ENCODE assay signal across 9 mouse cellular contexts in genomic region chr19:43494914-43495313, GRCm38 (mm10). TPM values are rescaled to one million over a fixed set of nuclear protein-coding genes. Genes with fewer than 3 reads are reported as not detected.
DNase-seq lines count a peak whose midpoint lies in the region; ATAC-seq and TF ChIP-seq lines count a peak whose summit lies in the region.
"Had no signal": no experiment of that assay in that cellular context is flagged by ENCODE, and none has a peak within 500 bp of the region (broad histone marks: within the 10 kb centered on the region; RNA-seq: fewer than 3 reads in every experiment).

No protein-coding gene starts in this region.

- H3K9me3 ChIP-seq in lung, embryonic 14.5 days (ENCODE audit: low read depth, low read length) = no peaks in the 10 kb centered on the region
- no peaks in the 10 kb centered on the region for H3K9me3 ChIP-seq in hindbrain, embryonic 10.5 days
- H3K9me3 ChIP-seq in liver, embryonic 16.5 days (replicated peaks; ENCODE audit: control insufficient read depth, low read length) = no peaks in the 10 kb centered on the region

- peaks cover 5% of the 10 kb centered on the region; the same call in 1 of the 2 replicates for H3K36me3 ChIP-seq in lung, embryonic 14.5 days (ENCODE audit: insufficient read depth)
- H3K36me3 ChIP-seq in hindbrain, embryonic 10.5 days = peaks cover 16% of the 10 kb centered on the region
- H3K36me3 ChIP-seq in liver, embryonic 16.5 days (ENCODE audit: control insufficient read depth, insufficient read depth) = peaks cover 4% of the 10 kb centered on the region; the same call in 1 of the 2 replicates

- peak overlapping the region; percentile 61 for H3K4me2 ChIP-seq in lung, embryonic 14.5 days
- peak overlapping the region; percentile 53 for H3K4me2 ChIP-seq in liver, embryonic 16.5 days (ENCODE audit: low read depth, low read length)

- H3K9ac ChIP-seq in lung, embryonic 14.5 days = peak overlapping the region; percentile 29
- H3K9ac ChIP-seq in liver, embryonic 16.5 days (ENCODE audit: low read depth, low read length) = peak overlapping the region; percentile 38

- 3% methylated on average over 14 of the region's 14 CpGs for WGBS in lung, embryonic 14.5 days
- WGBS in hindbrain, embryonic 10.5 days = 9% methylated on average over 14 of the region's 14 CpGs
- WGBS in liver, embryonic 16.5 days (ENCODE audit: insufficient replicate concordance) = 9% methylated on average over 14 of the region's 14 CpGs

- no peak for TF ChIP-seq CTCF in lung, embryonic 14.5 days (IDR thresholded peaks at IDR 0.05; ENCODE audit: low read depth)

- H3K27me3 ChIP-seq in lung, embryonic 14.5 days (ENCODE audit: insufficient read depth, low read length) = no peaks in the 10 kb centered on the region
- peaks cover 19% of the 10 kb centered on the region for H3K27me3 ChIP-seq in hindbrain, embryonic 10.5 days (ENCODE audit: insufficient read depth, poor library complexity, severe bottlenecking)
- no peaks in the 10 kb centered on the region for H3K27me3 ChIP-seq in liver, embryonic 16.5 days (ENCODE audit: control insufficient read depth, insufficient read depth, low read depth, low read length)

- peak overlapping the region; percentile 17 for H3K4me3 ChIP-seq in lung, embryonic 14.5 days (ENCODE audit: low read depth, low read length)
- peak overlapping the region; percentile 50 for H3K4me3 ChIP-seq in hindbrain, embryonic 10.5 days
- peak overlapping the region; percentile 33 for H3K4me3 ChIP-seq in liver, embryonic 16.5 days (ENCODE audit: low read depth, low read length)

- no peak overlapping the region for H3K27ac ChIP-seq in lung, embryonic 14.5 days (ENCODE audit: low read depth)
- no peak overlapping the region for H3K27ac ChIP-seq in hindbrain, embryonic 10.5 days
- H3K27ac ChIP-seq in liver, embryonic 16.5 days (ENCODE audit: low read length) = peak overlapping the region; percentile 68

- no peaks in the 10 kb centered on the region for H3K4me1 ChIP-seq in lung, embryonic 14.5 days (ENCODE audit: insufficient read depth)
- H3K4me1 ChIP-seq in hindbrain, embryonic 10.5 days (replicated peaks) = peaks cover 17% of the 10 kb centered on the region
- H3K4me1 ChIP-seq in liver, embryonic 16.5 days (ENCODE audit: control insufficient read depth, low read depth, low read length) = peaks cover 16% of the 10 kb centered on the region

- peak; percentile 61 for DNase-seq in lung, embryonic 14.5 days
- DNase-seq in lung, postnatal 4 days = no peak
- peak; percentile 27 for DNase-seq in hindbrain, embryonic 10.5 days (ENCODE audit: low spot score)
- DNase-seq in yolk sac, embryonic 10.5 days (ENCODE audit: low spot score) = peak; percentile 9
- DNase-seq in left cerebral cortex, adult 9 months (ENCODE audit: low spot score in 2 of 2) = no peak
- no peak for DNase-seq in lung, postnatal 10 days
- no peak for DNase-seq in adipocyte (ENCODE audit: low spot score)
- DNase-seq: cerebellum, postnatal 10 days had no signal

- ATAC-seq in lung, embryonic 14.5 days (ENCODE audit: insufficient read depth) = peak; percentile 72
- ATAC-seq in liver, embryonic 16.5 days (ENCODE audit: low read depth) = peak; percentile 85

RNA-seq across cellular contexts. Expression of gene Got1, which starts 29.5 kb away (rescaled TPM):
- polyA plus RNA-seq in lung, embryonic 14.5 days (2014; fragmentation: Nextera tagmentation; extraction: Ambion mirVana) = 19.5 and 23.3 TPM in 2 replicates
- polyA plus RNA-seq in hindbrain, embryonic 10.5 days (2016; fragmentation: Nextera tagmentation; extraction: Ambion mirVana) = 58.3 and 60.5 TPM in 2 replicates
- polyA plus RNA-seq in liver, embryonic 16.5 days (2015; fragmentation: Nextera tagmentation; extraction: Ambion mirVana) = 25.3 and 28.0 TPM in 2 replicates

RNA-seq across cellular contexts. Expression of gene Cnnm1, which starts 54.7 kb away (rescaled TPM):
- 0.05 TPM in 1 of 2 replicates, not detected in the other for polyA plus RNA-seq in lung, embryonic 14.5 days (2014; fragmentation: Nextera tagmentation; extraction: Ambion mirVana)
- polyA plus RNA-seq in hindbrain, embryonic 10.5 days (2016; fragmentation: Nextera tagmentation; extraction: Ambion mirVana) = 0.34 and 0.35 TPM in 2 replicates
- polyA plus RNA-seq in liver, embryonic 16.5 days (2015; fragmentation: Nextera tagmentation; extraction: Ambion mirVana) = 0.12 and 0.29 TPM in 2 replicates

Comparison
In these comparisons a context has a peak if more than half of its experiments do, and no peak if none do; other contexts are left out.
1. DNase-seq: peak in lung, embryonic 14.5 days (single experiment), hindbrain, embryonic 10.5 days (single experiment) and yolk sac, embryonic 10.5 days (single experiment); none in lung, postnatal 4 days (0 of 2), left cerebral cortex, adult 9 months (0 of 2), lung, postnatal 10 days (single experiment) and adipocyte (single experiment).
2. Peak in every context shown above with its lines, with median percentiles within 50 percentile points of each other: H3K4me3 ChIP-seq.